Mouse (Mus musculus) liver, embryonic 15.5 days (tissue): Measurements from ENCODE around the gene Gm17651. TPM values are rescaled to one million over a fixed set of nuclear protein-coding genes. Genes with fewer than 3 reads are reported as not detected.

Source experiments
- ATAC-seq: fragments of 200-750 bp; cut with Nextera tagmentation; 2 replicates; pipeline ENCODE4 v1.8.0; 2017; ENCODE audit warnings: moderate number of reproducible peaks, mild to moderate bottlenecking, moderate library complexity; ENCODE audit not compliant: insufficient read depth
- H3K27ac ChIP-seq: fragments of 300-500 bp; sonication (generic); replicated peaks from 2 replicates; pipeline ENCODE4 v1.5.1; 2015; ENCODE audit warnings: mild to moderate bottlenecking, inconsistent platforms
- H3K27me3 ChIP-seq: fragments of 300-500 bp; sonication (generic); 2 replicates; pipeline ENCODE4 v1.6.1; 2015; ENCODE audit warnings: mild to moderate bottlenecking, inconsistent platforms
- H3K36me3 ChIP-seq: fragments of 300-500 bp; sonication (generic); replicated peaks from 2 replicates; pipeline ENCODE4 v1.6.1; 2015; ENCODE audit warnings: moderate library complexity, mild to moderate bottlenecking, inconsistent platforms
- H3K4me1 ChIP-seq: fragments of 300-500 bp; sonication (generic); replicated peaks from 2 replicates; pipeline ENCODE4 v1.6.1; 2015; ENCODE audit warnings: inconsistent platforms
- H3K4me2 ChIP-seq: fragments of 300-500 bp; sonication (generic); 2 replicates; pipeline ENCODE4 v1.6.1; 2015; ENCODE audit warnings: moderate library complexity, mild to moderate bottlenecking, inconsistent platforms
- H3K4me3 ChIP-seq: fragments of 300-500 bp; sonication (generic); replicated peaks from 2 replicates; pipeline ENCODE4 v1.5.1; 2015; ENCODE audit warnings: mild to moderate bottlenecking, inconsistent platforms
- H3K9ac ChIP-seq: fragments of 300-500 bp; sonication (generic); 2 replicates; pipeline ENCODE4 v1.6.1; 2015; ENCODE audit warnings: moderate library complexity, mild to moderate bottlenecking, inconsistent platforms
- H3K9me3 ChIP-seq: fragments of 300-500 bp; sonication (generic); replicated peaks from 2 replicates; pipeline ENCODE4 v1.6.1; 2016; ENCODE audit warnings: inconsistent platforms
- whole genome bisulfite sequencing: fragments of 180-500 bp; shearing (Covaris S2); methylation state at CpG from one replicate; pipeline ENCODE4 v1.1.7; 2015; ENCODE audit warnings: mixed read lengths; ENCODE audit not compliant: insufficient replicate concordance; 5-methylcytosine and 5-hydroxymethylcytosine counted together
- polyA plus RNA-seq: library from polyadenylated mRNA; unstranded; fragments of >200 nt; fragmentation: Nextera tagmentation; extraction: Ambion mirVana; gene quantifications from 2 replicates; pipeline ENCODE4 v1.2.1, GENCODE M21; 2015

Gene Gm17651
- polyA plus RNA-seq: not detected in 2 replicates

DNA sequence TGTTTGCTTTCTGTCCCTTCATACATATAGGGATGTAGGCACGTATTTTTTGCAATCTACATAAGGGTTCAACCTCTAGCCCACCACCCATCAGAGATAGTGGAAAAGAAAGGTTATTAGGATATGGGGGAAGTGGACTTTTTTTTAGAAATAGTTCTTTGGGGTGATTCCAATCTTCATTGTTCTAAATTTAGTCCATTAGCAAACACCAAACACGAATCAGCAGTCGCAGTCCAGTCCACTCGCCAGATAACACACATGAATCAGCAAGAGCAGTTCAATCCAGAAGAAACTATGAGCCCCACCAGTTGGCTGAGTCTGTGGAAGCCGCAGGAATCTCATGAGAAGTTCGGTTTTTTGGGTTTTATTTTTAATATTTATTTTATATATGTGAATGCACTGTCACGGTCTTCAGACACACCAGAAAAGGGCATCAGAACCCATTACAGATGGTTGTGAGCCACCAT lies at the start of gene Gm17651:
Gene Gm17651, minus strand, starts transcription at position 51 of the 467 bp plus-strand sequence.
- Histone ChIP-seq H3K27me3 (no peaks in the 10 kb centered on the region), H3K4me3 (no peak within 1 kb of the TSS), H3K4me2 (no peak within 1 kb of the TSS), H3K36me3 (no peaks in the 10 kb centered on the region), H3K9ac (no peak within 1 kb of the TSS), H3K4me1 (no peaks in the 10 kb centered on the region), H3K27ac (no peak within 1 kb of the TSS), H3K9me3 (no peaks in the 10 kb centered on the region)
- ATAC-seq: no peak
- 51% methylated on average over 7 of the region's 7 CpGs for whole genome bisulfite sequencing

DNA sequence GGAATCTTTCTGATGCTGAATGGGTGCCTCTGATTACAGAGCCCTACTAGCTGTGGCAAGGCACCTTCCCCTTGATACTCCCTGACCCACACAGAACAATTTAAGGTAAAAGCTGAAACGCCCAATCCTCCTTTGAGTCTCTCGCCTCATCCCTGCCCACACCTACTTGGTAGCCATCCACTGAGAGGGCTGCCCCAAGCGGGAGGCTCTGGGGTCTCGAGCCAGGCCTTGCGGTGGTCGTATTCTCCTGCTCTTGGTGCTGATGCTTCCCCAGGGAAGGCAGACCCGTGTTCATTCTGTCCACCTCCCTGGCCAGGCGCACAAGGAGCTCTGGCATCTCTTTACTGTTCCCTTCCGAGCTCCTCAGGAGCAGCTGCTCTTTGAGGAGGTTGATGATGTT lies 44.6 kb upstream of the Gm17651 start:
- Histone ChIP-seq H3K4me1 (no peaks in the 10 kb centered on the region), H3K36me3 (no peaks in the 10 kb centered on the region; the same call in 1 of the 2 replicates), H3K9ac (no peak overlapping the region), H3K27ac (no peak overlapping the region), H3K4me3 (no peak overlapping the region), H3K9me3 (no peaks in the 10 kb centered on the region), H3K4me2 (no peak overlapping the region), H3K27me3 (no peaks in the 10 kb centered on the region)
- no peak for ATAC-seq
- 62% methylated on average over 9 of the region's 9 CpGs for WGBS

DNA sequence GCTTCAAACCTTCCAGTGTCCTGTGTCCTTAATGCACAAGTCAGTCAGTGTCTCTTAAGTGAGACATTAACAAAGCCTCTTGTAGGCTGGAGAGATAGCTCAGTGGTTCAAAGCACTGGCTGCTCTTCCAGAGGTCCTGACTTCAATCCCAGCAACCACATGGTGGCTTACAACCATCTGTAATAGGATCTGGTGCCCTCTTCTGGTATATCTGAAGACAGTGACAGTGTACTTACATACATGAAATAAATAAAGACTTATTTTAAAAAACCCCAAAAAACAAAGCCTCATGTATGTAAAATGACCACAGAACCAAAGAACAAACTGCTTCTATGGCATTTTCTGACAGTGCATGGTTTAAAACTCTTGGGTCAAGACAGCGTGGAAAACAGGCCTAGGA lies 41.4 kb upstream of the Gm17651 start:
- H3K4me1 ChIP-seq: no peaks in the 10 kb centered on the region
- no peak overlapping the region for H3K27ac ChIP-seq
- ATAC-seq: no peak
- H3K36me3 ChIP-seq: no peaks in the 10 kb centered on the region
- WGBS: 63% methylated on average over 1 of the region's 1 CpGs
- H3K9me3 ChIP-seq: no peaks in the 10 kb centered on the region
- H3K9ac ChIP-seq: no peak overlapping the region
- H3K27me3 ChIP-seq: no peaks in the 10 kb centered on the region
- no peak overlapping the region for H3K4me3 ChIP-seq
- no peak overlapping the region for H3K4me2 ChIP-seq

DNA sequence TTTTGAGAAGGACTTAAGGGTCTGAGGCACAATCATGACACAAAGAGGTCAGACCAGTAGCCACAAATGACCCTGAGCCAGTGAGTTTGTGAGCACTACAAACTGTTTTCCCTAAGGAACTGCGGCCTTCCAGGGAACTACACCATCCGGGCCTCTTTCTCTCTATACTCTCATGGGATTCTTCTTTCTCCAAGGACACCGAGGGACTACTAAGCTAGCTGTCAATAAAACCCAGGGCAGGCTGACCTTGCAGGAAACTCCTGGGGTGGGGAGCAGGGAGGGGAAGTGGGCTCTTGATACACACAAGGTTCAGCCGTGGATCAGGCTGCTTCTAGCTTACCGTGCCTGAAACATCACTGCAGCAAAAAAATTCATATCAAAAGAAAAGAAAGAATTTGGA lies 36.4 kb upstream of the Gm17651 start:
- WGBS: 48% methylated on average over 5 of the region's 5 CpGs
- Histone ChIP-seq H3K27me3 (no peaks in the 10 kb centered on the region), H3K36me3 (no peaks in the 10 kb centered on the region), H3K9me3 (no peaks in the 10 kb centered on the region), H3K4me2 (no peak overlapping the region), H3K4me3 (no peak overlapping the region), H3K27ac (no peak overlapping the region), H3K9ac (no peak overlapping the region), H3K4me1 (no peaks in the 10 kb centered on the region)
- no peak for ATAC-seq

DNA sequence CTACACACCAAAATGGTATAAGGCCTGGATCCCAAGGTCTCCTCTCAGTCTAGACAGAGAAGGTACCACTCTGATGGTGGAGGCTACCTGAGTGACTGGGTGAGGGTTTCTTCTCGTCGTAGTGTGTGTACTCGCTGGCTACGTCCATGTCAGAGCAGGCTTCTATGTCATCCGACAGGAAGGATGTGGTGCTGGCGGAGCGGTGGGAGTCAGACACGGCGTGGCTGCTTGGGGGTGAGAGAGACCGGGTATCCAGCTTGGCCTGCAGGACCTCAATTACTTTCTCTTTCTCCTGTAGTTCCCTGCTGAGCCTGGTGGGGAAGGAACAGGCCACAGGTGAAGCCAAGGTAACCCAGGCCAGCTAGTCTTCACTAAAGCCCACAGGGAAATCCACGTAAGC lies 35.6 kb upstream of the Gm17651 start:
- WGBS: 59% methylated on average over 11 of the region's 11 CpGs
- Histone ChIP-seq H3K36me3 (no peaks in the 10 kb centered on the region), H3K27me3 (no peaks in the 10 kb centered on the region), H3K4me1 (no peaks in the 10 kb centered on the region), H3K9me3 (no peaks in the 10 kb centered on the region), H3K27ac (no peak overlapping the region), H3K4me2 (no peak overlapping the region), H3K9ac (no peak overlapping the region), H3K4me3 (no peak overlapping the region)
- ATAC-seq: no peak

DNA sequence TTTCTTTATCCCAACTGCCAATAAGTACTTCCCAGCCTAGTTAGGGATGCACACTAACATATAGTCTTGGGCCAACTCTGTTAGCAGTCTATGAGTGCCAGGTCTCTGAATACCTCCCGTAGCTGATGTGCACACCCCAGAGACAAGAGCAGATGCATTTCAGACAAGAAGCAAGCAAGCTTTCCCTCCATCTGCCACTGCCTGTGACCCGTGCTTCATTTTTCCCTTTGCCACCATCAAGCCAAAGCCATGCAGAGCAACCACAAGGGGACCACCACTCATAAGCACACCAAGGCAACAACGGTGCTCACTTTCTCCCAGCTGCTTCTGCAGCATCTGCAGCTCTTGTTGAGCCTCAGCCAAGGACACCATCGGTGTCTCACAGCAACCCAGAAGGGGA lies 32.1 kb upstream of the Gm17651 start:
- no peak overlapping the region for H3K9ac ChIP-seq
- no peak overlapping the region for H3K4me2 ChIP-seq
- no peak overlapping the region for H3K4me3 ChIP-seq
- no peaks in the 10 kb centered on the region for H3K9me3 ChIP-seq
- no peak for ATAC-seq
- no peaks in the 10 kb centered on the region for H3K36me3 ChIP-seq
- WGBS: 61% methylated on average over 4 of the region's 4 CpGs
- no peaks in the 10 kb centered on the region for H3K4me1 ChIP-seq
- no peaks in the 10 kb centered on the region for H3K27me3 ChIP-seq
- no peak overlapping the region for H3K27ac ChIP-seq

DNA sequence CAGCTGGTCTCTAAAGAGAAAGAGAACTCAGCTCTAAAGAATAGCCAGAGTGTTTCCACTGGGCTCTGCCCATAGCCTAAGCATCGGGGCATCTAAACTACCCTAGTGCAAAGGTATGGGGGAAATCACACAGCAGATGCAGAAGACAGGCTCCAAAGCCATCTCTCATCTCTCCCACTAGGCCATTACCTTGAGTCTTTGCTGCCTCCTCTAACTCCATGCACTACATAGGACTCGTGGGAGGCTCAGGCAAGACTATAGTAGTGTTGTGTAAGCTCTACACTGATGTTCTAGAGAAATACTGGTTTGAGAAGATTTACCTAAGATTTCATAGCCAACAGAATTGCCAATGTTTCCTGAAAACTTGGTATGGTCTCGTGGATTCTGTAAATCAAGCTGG lies 31.0 kb upstream of the Gm17651 start:
- H3K4me3 ChIP-seq: no peak overlapping the region
- no peaks in the 10 kb centered on the region for H3K36me3 ChIP-seq
- no peak overlapping the region for H3K27ac ChIP-seq
- H3K27me3 ChIP-seq: no peaks in the 10 kb centered on the region
- no peak overlapping the region for H3K9ac ChIP-seq
- H3K4me1 ChIP-seq: no peaks in the 10 kb centered on the region
- ATAC-seq: no peak
- no peaks in the 10 kb centered on the region for H3K9me3 ChIP-seq
- no peak overlapping the region for H3K4me2 ChIP-seq
- 52% methylated on average over 3 of the region's 3 CpGs for WGBS

DNA sequence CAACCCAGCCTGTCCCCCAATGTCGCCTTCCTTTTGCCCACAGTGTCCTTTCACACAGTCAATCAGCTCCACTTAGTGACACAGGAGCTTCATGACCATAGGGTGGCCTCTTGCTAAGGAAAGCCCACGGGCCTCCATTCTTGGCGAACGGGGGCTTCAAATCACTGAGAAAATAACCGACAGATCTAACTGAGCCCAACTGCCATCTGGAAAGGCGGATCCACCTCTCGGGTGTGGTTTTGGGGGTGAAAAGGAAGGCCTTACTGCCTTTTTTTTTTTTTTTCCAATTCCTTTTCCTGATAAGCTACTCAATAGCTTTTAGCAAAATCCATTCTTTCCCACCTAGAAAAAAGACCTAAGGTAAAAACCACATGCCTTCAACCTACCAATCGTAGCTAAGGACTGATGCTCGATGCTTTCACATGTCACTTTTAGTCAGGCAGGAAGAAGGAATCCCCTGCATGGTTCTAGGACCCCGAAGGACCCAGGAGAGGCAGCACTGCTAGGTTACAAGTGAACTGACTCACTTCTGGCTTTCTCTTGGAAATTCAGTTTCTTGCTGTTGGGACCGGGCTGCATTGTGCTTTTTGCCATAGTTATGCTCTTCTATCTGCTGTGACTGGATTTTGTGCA lies 28.1 kb upstream of the Gm17651 start:
- ATAC-seq: no peak
- no peaks in the 10 kb centered on the region for H3K9me3 ChIP-seq
- no peak overlapping the region for H3K9ac ChIP-seq
- H3K4me3 ChIP-seq: no peak overlapping the region
- no peaks in the 10 kb centered on the region for H3K4me1 ChIP-seq
- no peak overlapping the region for H3K27ac ChIP-seq
- no peaks in the 10 kb centered on the region for H3K36me3 ChIP-seq
- no peak overlapping the region for H3K4me2 ChIP-seq
- 69% methylated on average over 11 of the region's 11 CpGs for WGBS
- no peaks in the 10 kb centered on the region for H3K27me3 ChIP-seq

DNA sequence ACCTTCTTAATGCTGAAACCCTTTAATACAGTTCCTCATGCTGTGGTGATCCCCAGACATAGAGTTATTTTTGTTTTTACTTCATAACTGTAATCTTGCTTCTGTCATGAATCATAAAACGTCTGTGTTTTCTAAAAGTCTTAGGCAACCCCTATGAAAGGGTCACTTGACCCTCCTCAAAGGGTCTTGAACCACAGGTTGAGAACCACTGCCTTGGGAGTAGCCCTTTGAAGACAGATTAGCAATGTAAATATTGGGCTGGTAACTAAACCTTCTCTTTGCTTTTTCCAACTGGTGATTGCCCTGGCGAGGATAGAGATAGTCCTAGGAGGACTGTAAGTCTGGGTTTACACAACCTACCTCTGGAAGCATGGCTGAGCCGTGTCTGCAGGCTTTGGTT lies 26.7 kb upstream of the Gm17651 start:
- Histone ChIP-seq H3K27ac (no peak overlapping the region), H3K4me3 (no peak overlapping the region), H3K4me2 (no peak overlapping the region), H3K9ac (no peak overlapping the region), H3K9me3 (no peaks in the 10 kb centered on the region), H3K36me3 (no peaks in the 10 kb centered on the region), H3K27me3 (no peaks in the 10 kb centered on the region), H3K4me1 (no peaks in the 10 kb centered on the region)
- WGBS: 34% methylated on average over 3 of the region's 3 CpGs
- ATAC-seq: no peak

DNA sequence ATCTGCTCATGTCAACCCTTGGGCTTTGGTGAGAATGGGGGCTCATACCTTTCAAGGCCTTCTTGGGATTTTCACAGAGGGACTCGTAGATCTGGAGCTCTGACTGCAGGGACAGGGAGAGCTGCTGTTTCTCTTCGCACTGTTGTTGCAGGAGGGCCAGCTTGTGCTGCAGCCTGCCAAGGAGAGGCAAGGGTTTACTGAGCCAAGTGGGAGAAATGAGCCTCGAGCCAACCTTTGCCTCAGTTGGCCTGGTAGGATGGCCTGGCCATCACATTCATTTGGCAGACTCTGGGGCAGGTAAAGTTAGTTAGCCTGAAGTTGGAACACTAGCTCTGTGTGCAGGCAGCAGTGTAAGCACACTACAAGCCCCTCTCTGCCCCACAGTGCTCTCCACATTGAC lies 24.6 kb upstream of the Gm17651 start:
- H3K4me2 ChIP-seq: no peak overlapping the region
- no peak overlapping the region for H3K4me3 ChIP-seq
- ATAC-seq: no peak
- WGBS: 55% methylated on average over 3 of the region's 3 CpGs
- no peaks in the 10 kb centered on the region for H3K27me3 ChIP-seq
- H3K27ac ChIP-seq: no peak overlapping the region
- H3K36me3 ChIP-seq: no peaks in the 10 kb centered on the region
- H3K9ac ChIP-seq: no peak overlapping the region
- no peaks in the 10 kb centered on the region for H3K4me1 ChIP-seq
- no peaks in the 10 kb centered on the region for H3K9me3 ChIP-seq

DNA sequence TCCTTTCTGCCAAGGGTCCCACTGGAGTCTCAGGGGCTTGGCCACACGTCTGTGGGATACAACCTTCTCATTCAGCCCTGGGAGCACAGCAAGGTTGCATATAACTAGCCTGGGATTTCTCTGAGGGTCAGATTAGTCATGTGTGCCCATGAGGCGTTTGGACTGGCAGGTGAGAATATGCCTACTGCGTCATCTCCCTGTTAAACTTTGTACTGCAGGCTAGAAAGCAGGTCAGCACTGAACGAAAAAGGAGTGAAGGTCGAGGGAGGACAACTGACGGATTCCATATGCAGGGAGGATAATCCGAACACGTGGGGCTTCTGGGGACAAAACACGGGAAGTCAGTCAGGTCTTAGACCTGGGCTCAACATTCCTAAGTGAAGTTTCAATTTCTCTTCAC lies 22.8 kb upstream of the Gm17651 start:
- Histone ChIP-seq H3K27me3 (no peaks in the 10 kb centered on the region), H3K4me3 (no peak overlapping the region), H3K4me2 (no peak overlapping the region), H3K36me3 (no peaks in the 10 kb centered on the region), H3K9ac (no peak overlapping the region), H3K4me1 (no peaks in the 10 kb centered on the region), H3K27ac (no peak overlapping the region), H3K9me3 (no peaks in the 10 kb centered on the region)
- 64% methylated on average over 9 of the region's 9 CpGs for WGBS
- ATAC-seq: no peak

DNA sequence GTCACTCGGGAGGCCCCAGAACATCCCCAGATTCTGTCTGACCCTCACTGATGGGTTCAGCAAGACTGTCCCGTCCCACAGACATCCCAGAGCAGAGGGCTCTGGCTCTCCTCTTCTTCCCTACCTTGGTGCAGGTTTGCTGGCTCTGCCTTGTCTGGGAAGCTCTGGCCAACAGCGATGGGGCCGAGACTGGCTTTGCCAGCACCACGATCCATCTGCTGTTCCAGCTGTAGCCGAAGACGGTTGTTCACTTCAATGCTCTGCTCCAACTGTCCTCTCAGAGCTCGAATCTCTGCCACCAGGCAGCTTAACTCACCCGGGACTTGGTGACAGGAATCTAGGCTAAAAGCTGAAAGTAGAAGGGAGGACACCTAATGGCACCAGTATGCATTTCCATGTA lies 22.4 kb upstream of the Gm17651 start:
- Histone ChIP-seq H3K9ac (no peak overlapping the region), H3K27me3 (no peaks in the 10 kb centered on the region), H3K4me2 (no peak overlapping the region), H3K4me1 (no peaks in the 10 kb centered on the region), H3K9me3 (no peaks in the 10 kb centered on the region), H3K4me3 (no peak overlapping the region), H3K36me3 (no peaks in the 10 kb centered on the region), H3K27ac (no peak overlapping the region)
- WGBS: 66% methylated on average over 9 of the region's 9 CpGs
- ATAC-seq: no peak
